Mouse (Mus musculus) heart, adult 2 months (tissue): ENCODE data around the gene Plcl1. TPM values are rescaled to one million over a fixed set of nuclear protein-coding genes. Genes with fewer than 3 reads are reported as not detected.

Source experiments
- DNase-seq, 2 experiments: peaks; one replicate each; pipeline ENCODE4 v3.0.0; 2021
- H3K27ac ChIP-seq: fragments of 200-600 bp; 2 replicates; pipeline ENCODE4 v1.8.1; 2022
- H3K27me3 ChIP-seq: fragments of 200-500 bp; 2 replicates; pipeline ENCODE4 v1.6.1; 2012; ENCODE audit warnings: mild to moderate bottlenecking, low read length, inconsistent platforms, mixed read lengths; ENCODE audit not compliant: control insufficient read depth, insufficient read depth
- H3K36me3 ChIP-seq: fragments of 200-500 bp; 2 replicates; pipeline ENCODE4 v1.6.1; 2012; ENCODE audit warnings: low read length, inconsistent platforms; ENCODE audit not compliant: control insufficient read depth, insufficient read depth
- H3K4me1 ChIP-seq: fragments of 200-500 bp; 2 replicates; pipeline ENCODE4 v1.6.1; 2011; ENCODE audit warnings: low read length; ENCODE audit not compliant: control insufficient read depth, insufficient read depth
- H3K4me3 ChIP-seq: fragments of 200-600 bp; 2 replicates; pipeline ENCODE4 v1.8.1; 2022
- H3K79me2 ChIP-seq: fragments of 200-500 bp; replicated peaks from 2 replicates; pipeline ENCODE4 v1.6.1; 2012; ENCODE audit warnings: mild to moderate bottlenecking, inconsistent platforms, low read length, moderate library complexity, mixed read lengths; ENCODE audit not compliant: control insufficient read depth, insufficient read depth
- H3K9ac ChIP-seq: fragments of 200-500 bp; 2 replicates; pipeline ENCODE4 v1.6.1; 2012; ENCODE audit warnings: low read depth, mild to moderate bottlenecking, control low read depth, inconsistent platforms, low read length, mixed read lengths
- CTCF ChIP-seq: fragments of 200-600 bp; IDR thresholded peaks from 2 replicates; pipeline ENCODE4 v1.8.1; 2022; ENCODE audit warnings: antibody characterized with exemption, mild to moderate bottlenecking, moderate library complexity
- EP300 ChIP-seq: fragments of 200-500 bp; IDR thresholded peaks from 2 replicates; pipeline ENCODE4 v1.6.1; 2011; ENCODE audit warnings: low read depth, low read length, control low read depth; ENCODE audit not compliant: insufficient read depth
- POLR2A ChIP-seq: fragments of 200-500 bp; IDR thresholded peaks from 2 replicates; pipeline ENCODE4 v1.6.1; 2011; ENCODE audit warnings: mild to moderate bottlenecking, low read depth, low read length, control low read depth; ENCODE audit not compliant: insufficient read depth
- WGBS: fragments of 180-500 bp; shearing (Covaris S2); methylation state at CpG from one replicate; pipeline ENCODE4 v1.1.7; 2018; 5-methylcytosine and 5-hydroxymethylcytosine counted together
- intact Hi-C: fragments of 180-260 bp; cut with DNase I; formaldehyde crosslinking; loops from one replicate; pipeline ENCODE4 v1.15.1; 2025
- polyA plus RNA-seq: library from polyadenylated mRNA; depleted of rRNA; stranded (reverse); fragments of >200 nt; gene quantifications from 2 replicates; pipeline ENCODE4 v1.2.3, GENCODE M21; 2012
- total RNA-seq, 2 experiments: library from RNA; stranded (reverse); gene quantifications; 2 replicates each; pipeline ENCODE4 v1.2.3; 2021

Gene Plcl1
- total and polyA plus RNA-seq, 3 experiments: 0.86 to 3.1 (median 3.0) TPM

DNA sequence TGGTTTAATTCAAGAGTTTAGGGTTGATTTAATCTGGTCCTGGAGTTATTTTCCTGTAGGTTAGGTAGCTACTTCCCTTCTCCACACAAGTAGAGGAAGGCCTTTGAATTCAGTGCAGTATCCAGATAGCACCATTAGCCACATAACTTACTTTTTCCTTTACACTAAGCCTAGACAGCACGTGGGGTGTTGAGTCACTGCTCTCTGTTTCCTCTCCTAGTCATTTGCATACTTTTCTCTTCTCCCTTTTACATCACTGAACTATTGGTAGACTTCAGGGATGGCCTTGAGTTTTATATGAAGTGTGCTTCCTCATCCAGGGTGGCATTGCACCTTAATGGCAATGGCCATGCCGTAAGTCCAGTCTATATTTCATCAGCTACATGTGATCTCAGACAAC lies 82.5 kb downstream of the Plcl1 start:
- Histone ChIP-seq H3K27ac (no peak overlapping the region), H3K9ac (no peak overlapping the region), H3K4me1 (peaks cover 3% of the 10 kb centered on the region), H3K79me2 (no peaks in the 10 kb centered on the region), H3K27me3 (no peaks in the 10 kb centered on the region), H3K36me3 (no peaks in the 10 kb centered on the region), H3K4me3 (no peak overlapping the region)
- intact Hi-C loops: no loop called here
- no peak for DNase-seq
- WGBS: 73% methylated on average over 2 of the region's 2 CpGs
- TF ChIP-seq POLR2A (no peak), CTCF (no peak), EP300 (no peak)

GRCm38 (mm10) chr1:55489355-55489754 lies 83.6 kb downstream of the Plcl1 start:
- TF ChIP-seq EP300 (no peak), CTCF (no peak), POLR2A (no peak)
- H3K79me2 ChIP-seq: no peaks in the 10 kb centered on the region
- peak in 1 of 2 experiments; percentile 29 for DNase-seq
- WGBS: 28% methylated on average over 6 of the region's 6 CpGs
- no peak overlapping the region for H3K27ac ChIP-seq
- H3K9ac ChIP-seq: no peak overlapping the region
- no peak overlapping the region for H3K4me3 ChIP-seq
- no peaks in the 10 kb centered on the region for H3K36me3 ChIP-seq
- no peaks in the 10 kb centered on the region for H3K27me3 ChIP-seq
- peaks cover 3% of the 10 kb centered on the region for H3K4me1 ChIP-seq
- intact Hi-C loops: no loop called here

DNA sequence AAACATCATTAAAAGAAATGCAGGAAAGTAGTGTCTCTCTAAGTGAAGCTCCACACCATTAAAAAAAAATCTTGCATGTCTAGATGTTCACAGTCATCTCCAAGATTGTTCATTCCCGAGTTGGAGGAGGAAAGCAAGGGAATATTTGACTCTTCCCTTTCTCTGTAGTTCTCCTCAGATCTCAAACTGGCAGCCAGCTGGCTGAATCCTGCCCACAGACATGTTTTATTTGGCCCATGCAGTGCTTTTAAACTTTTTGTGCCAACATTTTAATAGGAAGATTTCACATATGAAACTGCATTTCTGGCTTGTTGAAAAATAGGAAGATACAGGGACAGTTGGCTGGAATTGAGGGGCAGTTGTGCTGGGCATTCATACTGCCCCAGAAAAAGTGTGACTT lies 94.2 kb downstream of the Plcl1 start:
- no peaks in the 10 kb centered on the region for H3K27me3 ChIP-seq
- TF ChIP-seq POLR2A (no peak), EP300 (no peak), CTCF (no peak)
- no peak for DNase-seq
- no peaks in the 10 kb centered on the region for H3K36me3 ChIP-seq
- H3K4me1 ChIP-seq: peaks cover 2% of the 10 kb centered on the region
- no peak overlapping the region for H3K27ac ChIP-seq
- intact Hi-C loops: no loop called here
- no peak overlapping the region for H3K4me3 ChIP-seq
- no peak overlapping the region for H3K9ac ChIP-seq
- WGBS: 44% methylated on average over 1 of the region's 1 CpGs
- H3K79me2 ChIP-seq: no peaks in the 10 kb centered on the region; the same call in 1 of the 2 replicates

GRCm38 (mm10) chr1:55500981-55501682 lies 95.4 kb downstream of the Plcl1 start:
- H3K27ac ChIP-seq: no peak overlapping the region
- H3K4me1 ChIP-seq: peaks cover 2% of the 10 kb centered on the region
- H3K27me3 ChIP-seq: no peaks in the 10 kb centered on the region
- no peaks in the 10 kb centered on the region; the same call in 1 of the 2 replicates for H3K79me2 ChIP-seq
- no peak overlapping the region for H3K9ac ChIP-seq
- no peak overlapping the region for H3K4me3 ChIP-seq
- DNase-seq: no peak
- WGBS: 91% methylated on average over 2 of the region's 2 CpGs
- TF ChIP-seq EP300 (no peak), POLR2A (no peak), CTCF (no peak)
- intact Hi-C loops: no loop called here
- H3K36me3 ChIP-seq: no peaks in the 10 kb centered on the region

- intact Hi-C loops: no loop called here
- Histone ChIP-seq H3K27me3 (no peaks in the 10 kb centered on the region), H3K27ac (no peak overlapping the region), H3K79me2 (no peaks in the 10 kb centered on the region; the same call in 1 of the 2 replicates), H3K4me3 (no peak overlapping the region), H3K4me1 (peaks cover 2% of the 10 kb centered on the region), H3K9ac (no peak overlapping the region), H3K36me3 (no peaks in the 10 kb centered on the region)
- TF ChIP-seq EP300 (no peak), POLR2A (no peak), CTCF (no peak)
- DNase-seq: no peak
- 66% methylated on average over 4 of the region's 4 CpGs for WGBS
Measured at GRCm38 (mm10) chr1:55505811-55506210, 100.1 kb downstream of the Plcl1 start.

- intact Hi-C loops: no loop called here
- no peaks in the 10 kb centered on the region for H3K79me2 ChIP-seq
- TF ChIP-seq EP300: no peak
- no peak for TF ChIP-seq CTCF
- TF ChIP-seq POLR2A: no peak
- H3K27ac ChIP-seq: no peak overlapping the region
- H3K27me3 ChIP-seq: no peaks in the 10 kb centered on the region
- DNase-seq: no peak
- H3K9ac ChIP-seq: no peak overlapping the region
- no peak overlapping the region for H3K4me3 ChIP-seq
- H3K4me1 ChIP-seq: no peaks in the 10 kb centered on the region
- 78% methylated on average over 6 of the region's 6 CpGs for WGBS
- no peaks in the 10 kb centered on the region for H3K36me3 ChIP-seq
Measured at GRCm38 (mm10) chr1:55507061-55507460, 101.3 kb downstream of the Plcl1 start.
